In the genomic region with DNA sequence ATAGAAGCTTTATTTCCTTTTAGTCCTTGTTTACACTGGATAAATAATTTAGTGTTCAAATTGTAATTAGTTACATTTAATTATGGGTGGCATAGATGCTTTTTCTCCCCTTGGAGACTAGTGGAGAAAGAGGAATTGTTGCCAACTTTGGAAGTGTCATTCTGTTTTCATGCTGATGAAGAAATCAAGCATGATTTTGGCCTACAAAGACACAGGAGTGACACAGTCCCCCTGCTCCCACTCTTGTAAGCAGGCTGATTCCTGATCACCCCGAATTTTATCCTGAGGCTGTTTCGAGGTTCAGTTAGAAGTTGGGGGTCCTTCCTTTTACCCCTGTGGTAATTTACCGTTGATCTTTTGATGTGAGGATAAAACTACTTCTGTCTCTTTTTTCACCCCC, we compare ENCODE assay signal across 11 mouse cellular contexts. TPM values are rescaled to one million over a fixed set of nuclear protein-coding genes. Genes with fewer than 3 reads are reported as not detected.
A peak's percentile ranks its signal among the peaks of the same experiment; 100 is the strongest.
DNase-seq lines count a peak whose midpoint lies in the region; ATAC-seq lines count a peak whose summit lies in the region.
"Had no signal": no experiment of that assay in that cellular context is flagged by ENCODE, and none has a peak within 500 bp of the region (broad histone marks: within the 10 kb centered on the region; RNA-seq: fewer than 3 reads in every experiment).

No protein-coding gene starts in this region.

- WGBS in lung, embryonic 15.5 days: 61% methylated on average over 3 of the region's 3 CpGs
- WGBS in forebrain, embryonic 11.5 days: 47% methylated on average over 3 of the region's 3 CpGs
- WGBS in limb, embryonic 13.5 days: 32% methylated on average over 3 of the region's 3 CpGs
- WGBS in stomach, embryonic 14.5 days: 57% methylated on average over 3 of the region's 3 CpGs

- no peak for ATAC-seq in lung, embryonic 15.5 days (ENCODE audit: borderline replicate concordance, extremely low read depth, low FRiP score, low TSS enrichment)
- ATAC-seq in forebrain, embryonic 11.5 days (replicated peaks; ENCODE audit: low FRiP score): no peak
- no peak for ATAC-seq in limb, embryonic 13.5 days (ENCODE audit: low FRiP score, low read depth)
- no peak for ATAC-seq in stomach, embryonic 14.5 days (ENCODE audit: insufficient number of reproducible peaks, insufficient read depth, low FRiP score, low read depth)

- no peaks in the 10 kb centered on the region for H3K9me3 ChIP-seq in lung, embryonic 15.5 days
- H3K9me3 ChIP-seq in forebrain, embryonic 11.5 days (ENCODE audit: control insufficient read depth, low read length): no peaks in the 10 kb centered on the region
- H3K9me3 ChIP-seq in limb, embryonic 13.5 days: no peaks in the 10 kb centered on the region
- no peaks in the 10 kb centered on the region for H3K9me3 ChIP-seq in stomach, embryonic 14.5 days (ENCODE audit: control insufficient read depth, low read depth, low read length)

- no peak overlapping the region for H3K27ac ChIP-seq in lung, embryonic 15.5 days
- H3K27ac ChIP-seq in forebrain, embryonic 11.5 days (ENCODE audit: low read depth, low read length): no peak overlapping the region
- H3K27ac ChIP-seq in limb, embryonic 13.5 days: no peak overlapping the region
- no peak overlapping the region for H3K27ac ChIP-seq in stomach, embryonic 14.5 days (ENCODE audit: low read length)

- H3K36me3 ChIP-seq in lung, embryonic 15.5 days: no peaks in the 10 kb centered on the region
- H3K36me3 ChIP-seq in forebrain, embryonic 11.5 days (ENCODE audit: control insufficient read depth, insufficient read depth, low read length): no peaks in the 10 kb centered on the region
- H3K36me3 ChIP-seq in limb, embryonic 13.5 days: no peaks in the 10 kb centered on the region
- H3K36me3 ChIP-seq in stomach, embryonic 14.5 days (ENCODE audit: control insufficient read depth, insufficient read depth, low read length): no peaks in the 10 kb centered on the region

- DNase-seq in lung, postnatal 4 days: no peak
- DNase-seq in forebrain, embryonic 11.5 days (ENCODE audit: low spot score): no peak
- DNase-seq in embryo, embryonic 9.5 days (ENCODE audit: extremely low spot score): no peak
- DNase-seq in layer of hippocampus, postnatal 10 days (ENCODE audit: low spot score in 2 of 2): no peak
- no peak for DNase-seq in kidney, postnatal 4 days
- DNase-seq: adrenal gland, postnatal 10 days; kidney, adult 8-10 months; retina, postnatal 1 day had no signal

- peak overlapping the region; percentile 88 for H3K4me3 ChIP-seq in lung, embryonic 15.5 days
- H3K4me3 ChIP-seq in forebrain, embryonic 11.5 days (ENCODE audit: low read depth, low read length): peak overlapping the region; percentile 85
- H3K4me3 ChIP-seq in limb, embryonic 13.5 days: peak overlapping the region; percentile 78
- H3K4me3 ChIP-seq in stomach, embryonic 14.5 days (ENCODE audit: low read depth, low read length): peak overlapping the region; percentile 82

- peaks cover 17% of the 10 kb centered on the region; the same call in 1 of the 2 replicates for H3K27me3 ChIP-seq in lung, embryonic 15.5 days
- H3K27me3 ChIP-seq in forebrain, embryonic 11.5 days (ENCODE audit: control insufficient read depth, insufficient read depth, low read length): no peaks in the 10 kb centered on the region
- no peaks in the 10 kb centered on the region for H3K27me3 ChIP-seq in limb, embryonic 13.5 days
- H3K27me3 ChIP-seq in stomach, embryonic 14.5 days (ENCODE audit: control insufficient read depth, insufficient read depth, low read length): no peaks in the 10 kb centered on the region

- peaks cover 47% of the 10 kb centered on the region for H3K4me1 ChIP-seq in lung, embryonic 15.5 days
- H3K4me1 ChIP-seq in forebrain, embryonic 11.5 days (replicated peaks; ENCODE audit: control insufficient read depth, insufficient read depth, low read length): peaks cover 13% of the 10 kb centered on the region
- peaks cover 60% of the 10 kb centered on the region for H3K4me1 ChIP-seq in limb, embryonic 13.5 days
- H3K4me1 ChIP-seq in stomach, embryonic 14.5 days (ENCODE audit: control insufficient read depth, insufficient read depth, low read length): peaks cover 26% of the 10 kb centered on the region; the same call in 1 of the 2 replicates

- H3K9ac ChIP-seq in lung, embryonic 15.5 days: no peak overlapping the region
- H3K9ac ChIP-seq in forebrain, embryonic 11.5 days (ENCODE audit: low read length): no peak overlapping the region
- H3K9ac ChIP-seq in limb, embryonic 13.5 days: peak overlapping the region; percentile 91
- H3K9ac ChIP-seq in stomach, embryonic 14.5 days (replicated peaks; ENCODE audit: low read depth, low read length): 0 out of 2 replicates have a peak overlapping the region, but pooled peaks have one; percentile 81

- H3K4me2 ChIP-seq in lung, embryonic 15.5 days: peak overlapping the region; percentile 87
- H3K4me2 ChIP-seq in forebrain, embryonic 11.5 days (ENCODE audit: low read depth, low read length, severe bottlenecking): peak overlapping the region; percentile 56
- H3K4me2 ChIP-seq in limb, embryonic 13.5 days (replicated peaks): peak overlapping the region; percentile 84
- H3K4me2 ChIP-seq in stomach, embryonic 14.5 days (replicated peaks; ENCODE audit: low read depth, low read length): peak overlapping the region; percentile 88

RNA-seq across cellular contexts. Expression of a gene that starts 1.7 kb away (rescaled TPM):
- polyA plus RNA-seq in lung, embryonic 15.5 days (2015; fragmentation: Nextera tagmentation; extraction: Ambion mirVana): 9.1 and 9.3 TPM in 2 replicates
- polyA plus RNA-seq in forebrain, embryonic 11.5 days (2014; fragmentation: Nextera tagmentation; extraction: Ambion mirVana): 15.1 and 15.5 TPM in 2 replicates
- 18.6 and 19.1 TPM in 2 replicates for polyA plus RNA-seq in limb, embryonic 13.5 days (2015; fragmentation: Nextera tagmentation; extraction: Ambion mirVana)
- 16.2 and 17.2 TPM in 2 replicates for polyA plus RNA-seq in stomach, embryonic 14.5 days (2014; fragmentation: Nextera tagmentation; extraction: Ambion mirVana)
- 10 to 100 TPM; 63.1 to 64.4 TPM for total RNA-seq in layer of hippocampus, postnatal 10 days (2021)

Comparison
In these comparisons a context has a peak if more than half of its experiments do, and no peak if none do; other contexts are left out.
1. H3K9ac ChIP-seq: peak in limb, embryonic 13.5 days (single experiment) and stomach, embryonic 14.5 days (single experiment); none in lung, embryonic 15.5 days (single experiment) and forebrain, embryonic 11.5 days (single experiment).
2. Peak in every context shown above with its lines, with median percentiles within 50 percentile points of each other: H3K4me2 ChIP-seq and H3K4me3 ChIP-seq.